Mouse (Mus musculus) intestine, embryonic 16.5 days (tissue): ENCODE measurements around the gene Lrg1. TPM values are rescaled to one million over a fixed set of nuclear protein-coding genes. Genes with fewer than 3 reads are reported as not detected.
A peak's percentile ranks its signal among the peaks of the same experiment; 100 is the strongest.

Source experiments
- ATAC-seq: fragments of 200-750 bp; cut with Nextera tagmentation; 2 replicates; pipeline ENCODE4 v1.8.0; 2017; ENCODE audit warnings: moderate TSS enrichment, moderate library complexity
- H3K27ac ChIP-seq: fragments of 300-500 bp; sonication (generic); 2 replicates; pipeline ENCODE4 v1.5.1; 2014; ENCODE audit warnings: mild to moderate bottlenecking, low read length
- H3K27me3 ChIP-seq: fragments of 300-500 bp; sonication (generic); replicated peaks from 2 replicates; pipeline ENCODE4 v1.6.1; 2014; ENCODE audit warnings: low read length, control low read depth, mixed read lengths; ENCODE audit not compliant: control insufficient read depth, insufficient read depth
- H3K36me3 ChIP-seq: fragments of 300-500 bp; sonication (generic); 2 replicates; pipeline ENCODE4 v1.6.1; 2014; ENCODE audit warnings: low read length, control low read depth; ENCODE audit not compliant: control insufficient read depth, insufficient read depth
- H3K4me1 ChIP-seq: fragments of 300-500 bp; sonication (generic); 2 replicates; pipeline ENCODE4 v1.6.1; 2014; ENCODE audit warnings: low read length, control low read depth, mixed read lengths; ENCODE audit not compliant: control insufficient read depth, insufficient read depth
- H3K4me2 ChIP-seq: fragments of 300-500 bp; sonication (generic); 2 replicates; pipeline ENCODE4 v1.6.1; 2014; ENCODE audit warnings: low read depth, low read length, control low read depth
- H3K4me3 ChIP-seq: fragments of 300-500 bp; sonication (generic); 2 replicates; pipeline ENCODE4 v1.5.1; 2014; ENCODE audit warnings: mild to moderate bottlenecking, low read length
- H3K9ac ChIP-seq: fragments of 300-500 bp; sonication (generic); 2 replicates; pipeline ENCODE4 v1.6.1; 2014; ENCODE audit warnings: low read depth, low read length
- H3K9me3 ChIP-seq: fragments of 300-500 bp; sonication (generic); 2 replicates; pipeline ENCODE4 v1.6.1; 2016; ENCODE audit warnings: low read length, control low read depth; ENCODE audit not compliant: control insufficient read depth
- WGBS: fragments of 180-500 bp; shearing (Covaris S2); extraction: QIAGEN DNeasy Blood & Tissue Kit; methylation state at CpG from one replicate; pipeline ENCODE4 v1.1.7; 2014; 5-methylcytosine and 5-hydroxymethylcytosine counted together
- polyA plus RNA-seq: library from polyadenylated mRNA; unstranded; fragments of >200 nt; fragmentation: Nextera tagmentation; extraction: Ambion mirVana; gene quantifications from 2 replicates; pipeline ENCODE4 v1.2.1, GENCODE M21; 2015

Gene Lrg1
- polyA plus RNA-seq, 1 experiment from 2014 or later: 0.57 TPM

DNA sequence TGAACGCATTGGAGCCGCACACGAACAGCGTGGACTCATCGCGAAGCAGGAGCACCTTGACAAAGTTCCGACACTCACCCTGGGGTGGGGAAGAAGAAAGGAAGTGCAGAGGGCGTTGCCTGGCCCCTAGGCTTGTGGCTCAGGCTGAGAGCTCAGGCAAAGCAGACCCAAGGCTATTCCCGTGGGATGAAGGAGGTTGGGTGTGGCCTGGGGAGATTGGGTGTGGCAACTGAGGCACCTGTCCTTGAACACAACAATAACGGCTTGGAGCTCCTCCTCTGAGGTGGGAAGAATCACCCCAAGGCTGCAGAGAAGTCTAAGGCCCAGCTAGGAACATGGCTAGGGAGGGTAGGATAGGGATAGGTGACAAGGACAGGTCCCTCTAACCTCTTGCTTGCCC, 9.3 kb upstream of the Lrg1 start:
- Histone ChIP-seq H3K27ac (no peak overlapping the region), H3K27me3 (no peaks in the 10 kb centered on the region), H3K36me3 (no peaks in the 10 kb centered on the region), H3K4me3 (no peak overlapping the region), H3K4me2 (no peak overlapping the region), H3K9me3 (no peaks in the 10 kb centered on the region), H3K4me1 (peaks cover 16% of the 10 kb centered on the region), H3K9ac (no peak overlapping the region)
- ATAC-seq: no peak
- 89% methylated on average over 10 of the region's 10 CpGs for WGBS

DNA sequence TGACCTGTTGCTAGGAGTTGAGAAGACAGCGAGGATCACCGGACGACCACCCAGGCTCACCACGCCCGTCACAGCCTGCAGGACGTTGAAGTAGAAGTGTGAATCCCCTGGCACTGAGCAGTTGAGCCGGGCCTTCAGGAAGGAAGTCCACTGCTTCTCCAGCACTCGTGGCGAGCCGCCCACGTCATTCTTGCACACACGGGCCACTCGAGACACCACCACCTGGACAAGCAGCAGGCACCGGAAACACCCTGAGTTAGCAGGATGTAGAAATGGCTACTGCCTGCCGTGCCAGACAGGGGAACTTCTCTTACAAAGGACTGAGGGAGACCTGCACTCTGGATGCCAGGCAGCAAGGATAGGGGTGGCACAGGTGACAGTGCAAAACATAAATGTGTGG, 6.4 kb upstream of the Lrg1 start:
- H3K4me1 ChIP-seq: peaks cover 6% of the 10 kb centered on the region
- H3K9me3 ChIP-seq: no peaks in the 10 kb centered on the region; the same call in 1 of the 2 replicates
- H3K9ac ChIP-seq: no peak overlapping the region
- H3K36me3 ChIP-seq: no peaks in the 10 kb centered on the region
- peaks cover 13% of the 10 kb centered on the region for H3K27me3 ChIP-seq
- ATAC-seq: no peak
- H3K4me3 ChIP-seq: no peak overlapping the region
- H3K27ac ChIP-seq: no peak overlapping the region
- H3K4me2 ChIP-seq: no peak overlapping the region
- 79% methylated on average over 15 of the region's 15 CpGs for WGBS

DNA sequence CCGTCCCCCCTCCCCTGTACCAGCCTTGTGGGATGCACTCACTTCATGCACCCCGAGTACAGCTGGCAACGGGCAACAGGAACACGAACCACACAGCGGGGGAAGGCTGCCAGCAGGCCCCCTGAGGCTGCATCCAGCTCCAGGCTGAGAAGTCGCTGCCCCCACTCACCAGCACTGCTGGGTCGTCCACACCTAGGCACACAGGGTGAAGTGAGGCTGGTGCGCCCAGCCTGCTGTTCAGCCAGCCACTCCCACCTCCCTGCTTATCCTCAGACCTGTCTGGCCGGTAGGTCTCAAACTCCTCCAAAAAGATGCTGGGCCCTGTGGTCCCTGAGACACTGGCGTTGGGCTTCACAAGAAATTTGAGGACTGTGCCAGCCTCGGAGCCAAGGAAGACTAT, 4.4 kb upstream of the Lrg1 start:
- H3K9ac ChIP-seq: no peak overlapping the region
- no peak overlapping the region for H3K4me2 ChIP-seq
- H3K4me3 ChIP-seq: no peak overlapping the region
- H3K4me1 ChIP-seq: peaks cover 6% of the 10 kb centered on the region
- H3K27me3 ChIP-seq: peaks cover 27% of the 10 kb centered on the region
- no peak overlapping the region for H3K27ac ChIP-seq
- H3K36me3 ChIP-seq: no peaks in the 10 kb centered on the region; the same call in 1 of the 2 replicates
- no peak for ATAC-seq
- peaks cover 12% of the 10 kb centered on the region for H3K9me3 ChIP-seq
- 72% methylated on average over 11 of the region's 11 CpGs for WGBS

GRCm38 (mm10) chr17:56125276-56125630, 3.5 kb upstream of the Lrg1 start:
- H3K4me2 ChIP-seq: no peak overlapping the region
- H3K9ac ChIP-seq: no peak overlapping the region
- H3K27ac ChIP-seq: no peak overlapping the region
- WGBS: 85% methylated on average over 4 of the region's 4 CpGs
- peaks cover 10% of the 10 kb centered on the region for H3K4me1 ChIP-seq
- H3K36me3 ChIP-seq: no peaks in the 10 kb centered on the region; the same call in 1 of the 2 replicates
- peaks cover 12% of the 10 kb centered on the region for H3K9me3 ChIP-seq
- H3K27me3 ChIP-seq: peaks cover 36% of the 10 kb centered on the region
- ATAC-seq: no peak
- H3K4me3 ChIP-seq: no peak overlapping the region

GRCm38 (mm10) chr17:56124377-56125275, 2.8 kb upstream of the Lrg1 start:
- no peak overlapping the region for H3K27ac ChIP-seq
- peak; percentile 49 for ATAC-seq
- peak overlapping the region; percentile 67 for H3K9ac ChIP-seq
- WGBS: 13% methylated on average over 58 of the region's 59 CpGs
- H3K27me3 ChIP-seq: peaks cover 43% of the 10 kb centered on the region
- H3K9me3 ChIP-seq: peaks cover 12% of the 10 kb centered on the region
- peak overlapping the region; percentile 93 for H3K4me2 ChIP-seq
- peak overlapping the region; percentile 51 for H3K4me3 ChIP-seq
- peaks cover 17% of the 10 kb centered on the region for H3K4me1 ChIP-seq
- H3K36me3 ChIP-seq: no peaks in the 10 kb centered on the region; the same call in 1 of the 2 replicates

- Histone ChIP-seq H3K36me3 (no peaks in the 10 kb centered on the region; the same call in 1 of the 2 replicates), H3K4me2 (peak overlapping the region; percentile 93), H3K27me3 (peaks cover 51% of the 10 kb centered on the region), H3K9me3 (peaks cover 12% of the 10 kb centered on the region), H3K4me3 (peak overlapping the region; percentile 51), H3K4me1 (peaks cover 18% of the 10 kb centered on the region), H3K27ac (no peak overlapping the region), H3K9ac (peak overlapping the region; percentile 67)
- ATAC-seq: peak; percentile 4; the same call in 1 of the 2 replicates
- 39% methylated on average over 59 of the region's 59 CpGs for whole genome bisulfite sequencing
Observed at GRCm38 (mm10) chr17:56123681-56124340, 2.0 kb upstream of the Lrg1 start.

DNA sequence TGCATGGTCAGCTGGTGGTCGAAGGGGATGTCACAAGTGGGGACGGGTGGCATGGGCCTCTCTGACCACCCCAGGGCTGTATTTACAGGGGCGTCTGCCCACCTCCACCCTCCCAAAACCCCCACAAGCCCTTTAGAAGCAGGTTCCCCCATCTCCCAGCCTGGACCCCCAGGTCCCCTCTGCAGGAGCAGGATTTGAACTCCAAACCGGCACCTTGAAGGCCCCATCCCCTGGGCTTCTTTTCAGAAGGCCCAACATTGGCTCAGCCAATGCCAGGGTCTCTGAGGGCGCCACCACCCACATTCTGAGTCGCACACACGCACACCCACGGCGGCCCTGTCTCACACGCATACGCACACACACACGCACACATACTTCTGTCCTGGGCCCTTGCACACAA, 1.4 kb upstream of the Lrg1 start:
- WGBS: 88% methylated on average over 12 of the region's 12 CpGs
- H3K9me3 ChIP-seq: peaks cover 12% of the 10 kb centered on the region
- no peaks in the 10 kb centered on the region; the same call in 1 of the 2 replicates for H3K36me3 ChIP-seq
- H3K4me2 ChIP-seq: no peak overlapping the region
- ATAC-seq: no peak
- H3K9ac ChIP-seq: no peak overlapping the region
- H3K4me1 ChIP-seq: peaks cover 18% of the 10 kb centered on the region
- no peak overlapping the region for H3K27ac ChIP-seq
- H3K4me3 ChIP-seq: no peak overlapping the region
- peaks cover 53% of the 10 kb centered on the region for H3K27me3 ChIP-seq

- Histone ChIP-seq H3K4me2 (peak overlapping the region; percentile 41), H3K4me1 (peaks cover 23% of the 10 kb centered on the region), H3K9me3 (peaks cover 12% of the 10 kb centered on the region), H3K27me3 (peaks cover 55% of the 10 kb centered on the region), H3K36me3 (no peaks in the 10 kb centered on the region; the same call in 1 of the 2 replicates), H3K27ac (no peak overlapping the region), H3K9ac (no peak overlapping the region), H3K4me3 (peak overlapping the region; percentile 16; the same call in 1 of the 2 replicates)
- ATAC-seq: no peak
- WGBS: 5% methylated on average over 66 of the region's 66 CpGs
Observed at GRCm38 (mm10) chr17:56119981-56120880, 1.6 kb downstream of the Lrg1 start.
